Mouse (Mus musculus) lung, postnatal 0 days (tissue): ENCODE data around the gene Fam92b.

Source experiments
- CTCF ChIP-seq: IDR thresholded peaks from 2 replicates; pipeline ENCODE4 v1.5.1; 2016; ENCODE audit warnings: antibody characterized with exemption, mild to moderate bottlenecking
- EP300 ChIP-seq: IDR thresholded peaks from 2 replicates; pipeline ENCODE4 v1.6.1; 2016; ENCODE audit warnings: antibody characterized with exemption, mild to moderate bottlenecking, control low read depth

- no peak for TF ChIP-seq CTCF
- no peak for TF ChIP-seq EP300
Measured at GRCm38 (mm10) chr8:120138958-120139357, 38.3 kb downstream of the Fam92b start.
